Mouse (Mus musculus) stomach, postnatal 0 days (tissue): ENCODE measurements around the gene Gm47996. TPM values are rescaled to one million over a fixed set of nuclear protein-coding genes. Genes with fewer than 3 reads are reported as not detected.

Experiments
- ATAC-seq: fragments of 200-750 bp; cut with Nextera tagmentation; 2 replicates; pipeline ENCODE4 v1.8.0; 2017; ENCODE audit not compliant: low FRiP score, low TSS enrichment
- DNase-seq: peaks from one replicate; pipeline ENCODE4 v3.0.0-alpha.2; 2016; ENCODE audit warnings: low spot score
- H3K27ac ChIP-seq: fragments of 300-500 bp; sonication (generic); replicated peaks from 2 replicates; pipeline ENCODE4 v1.5.1; 2014; ENCODE audit warnings: mild to moderate bottlenecking, control low read depth
- H3K27me3 ChIP-seq: fragments of 300-500 bp; sonication (generic); 2 replicates; pipeline ENCODE4 v1.6.1; 2014; ENCODE audit warnings: low read length; ENCODE audit not compliant: control insufficient read depth, insufficient read depth
- H3K36me3 ChIP-seq: fragments of 300-500 bp; sonication (generic); 2 replicates; pipeline ENCODE4 v1.6.1; 2014; ENCODE audit warnings: low read length, mixed read lengths; ENCODE audit not compliant: control insufficient read depth, insufficient read depth
- H3K4me1 ChIP-seq: fragments of 300-500 bp; sonication (generic); replicated peaks from 2 replicates; pipeline ENCODE4 v1.6.1; 2014; ENCODE audit warnings: antibody characterized with exemption; ENCODE audit not compliant: control insufficient read depth, insufficient read depth
- H3K4me2 ChIP-seq: fragments of 300-500 bp; sonication (generic); replicated peaks from 2 replicates; pipeline ENCODE4 v1.6.1; 2014; ENCODE audit warnings: low read depth, mild to moderate bottlenecking, control low read depth, moderate library complexity
- H3K4me3 ChIP-seq: fragments of 300-500 bp; sonication (generic); 2 replicates; pipeline ENCODE4 v1.5.1; 2014; ENCODE audit warnings: low read depth, low read length, control low read depth
- H3K9ac ChIP-seq: fragments of 300-500 bp; sonication (generic); 2 replicates; pipeline ENCODE4 v1.6.1; 2014; ENCODE audit warnings: mild to moderate bottlenecking, low read length, control low read depth, mixed read lengths
- H3K9me3 ChIP-seq: fragments of 300-500 bp; sonication (generic); 2 replicates; pipeline ENCODE4 v1.6.1; 2016; ENCODE audit warnings: low read length; ENCODE audit not compliant: control insufficient read depth
- CTCF ChIP-seq: IDR thresholded peaks from 2 replicates; pipeline ENCODE4 v1.5.1; 2016; ENCODE audit warnings: antibody characterized with exemption, low read depth, mild to moderate bottlenecking, moderate library complexity
- EP300 ChIP-seq: optimal IDR thresholded peaks from 2 replicates; pipeline ENCODE3; 2016; ENCODE audit warnings: antibody characterized with exemption
- WGBS: fragments of 180-500 bp; shearing (Covaris S2); extraction: QIAGEN DNeasy Blood & Tissue Kit; methylation state at CpG from one replicate; pipeline ENCODE4 v1.1.7; 2014; 5-methylcytosine and 5-hydroxymethylcytosine counted together
- polyA plus RNA-seq: library from polyadenylated mRNA; unstranded; fragments of >200 nt; fragmentation: Nextera tagmentation; extraction: Ambion mirVana; gene quantifications from 2 replicates; pipeline ENCODE4 v1.2.1, GENCODE M21; 2015

Gene Gm47996
- polyA plus RNA-seq, 1 experiment from 2014 or later, result not detected

GRCm38 (mm10) chr1:151232346-151232745, 22.4 kb downstream of the Gm47996 start:
- no peak for DNase-seq
- 83% methylated on average over 3 of the region's 3 CpGs for WGBS
- no peaks in the 10 kb centered on the region for H3K4me1 ChIP-seq
- no peaks in the 10 kb centered on the region for H3K36me3 ChIP-seq
- no peak for TF ChIP-seq CTCF
- no peak for TF ChIP-seq EP300
- no peak overlapping the region for H3K9ac ChIP-seq
- no peaks in the 10 kb centered on the region for H3K27me3 ChIP-seq
- ATAC-seq, result no peak
- H3K27ac ChIP-seq, result no peak overlapping the region
- H3K4me3 ChIP-seq, result no peak overlapping the region
- H3K4me2 ChIP-seq, result no peak overlapping the region
- H3K9me3 ChIP-seq, result no peaks in the 10 kb centered on the region

DNA sequence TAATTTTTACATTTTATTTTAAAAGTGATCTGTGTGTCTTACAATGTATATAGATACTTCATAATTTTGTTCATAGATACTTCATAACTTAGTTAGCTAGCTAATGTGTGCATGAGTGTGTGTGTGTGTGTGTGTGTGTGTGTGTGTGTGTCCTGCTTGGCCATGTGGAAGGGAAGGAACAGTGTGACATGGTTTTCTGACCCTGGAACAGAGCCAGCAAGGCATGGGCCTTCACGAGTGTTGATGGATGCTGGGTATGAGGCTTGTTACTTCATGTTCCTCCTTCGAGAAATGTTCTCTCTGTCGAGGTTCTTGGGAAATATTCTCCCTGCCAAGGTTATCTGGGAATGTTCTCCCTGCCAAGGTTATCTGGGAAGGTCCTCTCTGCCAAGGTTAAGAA, 23.8 kb downstream of the Gm47996 start:
- TF ChIP-seq CTCF (no peak), EP300 (no peak)
- H3K4me2 ChIP-seq, result no peak overlapping the region
- whole genome bisulfite sequencing, result 62% methylated on average over 3 of the region's 3 CpGs
- no peak overlapping the region for H3K4me3 ChIP-seq
- H3K27ac ChIP-seq, result no peak overlapping the region
- ATAC-seq, result no peak
- DNase-seq, result no peak
- no peak overlapping the region for H3K9ac ChIP-seq
- H3K27me3 ChIP-seq, result no peaks in the 10 kb centered on the region
- no peaks in the 10 kb centered on the region for H3K9me3 ChIP-seq
- no peaks in the 10 kb centered on the region for H3K36me3 ChIP-seq
- H3K4me1 ChIP-seq, result no peaks in the 10 kb centered on the region

DNA sequence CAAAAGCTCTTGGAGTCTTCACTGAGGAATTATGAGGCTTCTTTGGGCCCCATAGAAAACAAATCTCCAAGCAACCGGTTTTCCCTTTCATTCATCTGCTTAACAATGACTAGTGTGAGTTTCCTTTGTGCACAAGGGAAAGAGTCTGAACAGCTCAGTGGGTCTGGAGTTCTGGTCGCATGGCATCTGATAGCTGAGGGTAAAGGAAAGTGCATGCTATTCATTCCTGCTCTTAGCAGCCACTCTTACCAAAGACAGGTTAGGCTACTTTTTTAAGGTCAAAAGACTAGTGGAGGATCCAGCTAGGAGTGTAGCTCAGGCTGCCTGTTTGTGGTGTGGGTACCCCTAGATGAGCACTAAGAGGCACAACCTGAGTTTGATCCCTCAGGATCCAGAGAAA, 25.6 kb downstream of the Gm47996 start:
- Histone ChIP-seq H3K9me3 (no peaks in the 10 kb centered on the region), H3K27ac (no peak overlapping the region), H3K4me1 (no peaks in the 10 kb centered on the region), H3K36me3 (no peaks in the 10 kb centered on the region), H3K4me3 (no peak overlapping the region), H3K4me2 (no peak overlapping the region), H3K9ac (no peak overlapping the region), H3K27me3 (no peaks in the 10 kb centered on the region)
- ATAC-seq, result no peak
- DNase-seq, result no peak
- WGBS, result 44% methylated on average over 2 of the region's 2 CpGs
- TF ChIP-seq CTCF, result no peak
- no peak for TF ChIP-seq EP300

DNA sequence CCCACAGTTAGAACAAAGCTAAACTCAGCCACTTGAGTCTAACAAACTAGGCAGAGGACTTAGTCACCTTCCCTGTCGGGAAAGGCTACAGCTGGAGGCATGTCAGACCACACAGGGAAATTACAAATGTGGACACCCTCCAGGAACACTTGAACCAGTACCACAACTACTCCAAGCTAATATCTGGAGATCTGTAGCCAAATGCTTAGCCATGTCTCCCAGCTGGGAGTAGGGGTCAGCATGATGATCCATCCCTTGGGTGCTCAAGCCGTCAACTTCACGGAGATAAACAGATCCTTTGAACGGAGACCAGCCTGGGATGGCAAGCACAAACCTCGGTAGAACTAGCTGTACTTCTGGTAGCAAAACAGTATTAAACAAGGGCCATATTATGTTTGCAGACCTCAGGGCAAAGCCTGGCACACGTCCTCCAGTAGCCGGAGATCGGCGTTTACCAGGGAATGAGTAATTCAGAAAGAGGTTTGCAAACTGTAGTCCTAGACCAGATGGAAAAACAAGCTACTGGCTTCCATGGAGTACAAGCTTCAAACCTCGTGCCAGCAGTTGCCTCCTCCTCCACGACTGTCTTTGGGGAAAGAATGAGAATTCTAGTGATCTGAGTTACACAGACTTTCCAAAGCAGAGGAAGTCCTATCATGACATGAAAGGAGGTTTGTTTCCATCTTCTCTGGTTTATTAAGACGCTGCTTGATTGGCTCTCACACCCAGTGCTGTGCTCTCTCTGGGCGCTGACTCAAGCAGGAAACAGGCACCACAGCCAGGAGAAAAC, 26.4 kb downstream of the Gm47996 start:
- Histone ChIP-seq H3K27me3 (no peaks in the 10 kb centered on the region), H3K9me3 (no peaks in the 10 kb centered on the region), H3K4me1 (no peaks in the 10 kb centered on the region), H3K36me3 (no peaks in the 10 kb centered on the region), H3K27ac (0 out of 2 replicates have a peak overlapping the region, but pooled peaks have one; percentile 45), H3K4me3 (no peak overlapping the region), H3K4me2 (no peak overlapping the region), H3K9ac (no peak overlapping the region)
- 57% methylated on average over 13 of the region's 13 CpGs for WGBS
- ATAC-seq (no peak), DNase-seq (no peak)
- no peak for TF ChIP-seq EP300
- no peak for TF ChIP-seq CTCF

DNA sequence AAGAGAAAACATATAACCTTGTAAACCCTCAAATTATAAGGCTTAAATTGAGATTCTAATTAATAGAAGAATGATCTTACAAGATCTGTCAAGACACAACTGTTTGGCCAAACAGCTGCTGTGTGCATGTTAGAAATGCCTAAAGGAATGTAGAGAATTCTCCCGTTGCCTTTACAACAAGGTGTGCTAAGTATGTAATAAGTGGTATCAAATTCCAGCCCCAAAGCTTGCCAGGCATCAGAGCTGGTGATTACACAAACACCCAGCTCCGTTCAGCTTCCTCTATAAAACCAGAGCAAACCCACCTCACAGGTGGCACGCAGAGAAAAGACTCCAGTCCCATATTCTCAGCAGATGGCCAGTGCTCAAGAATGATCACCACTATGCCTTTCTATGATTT, 27.8 kb downstream of the Gm47996 start:
- Histone ChIP-seq H3K27ac (no peak overlapping the region), H3K4me1 (no peaks in the 10 kb centered on the region), H3K9ac (no peak overlapping the region), H3K36me3 (no peaks in the 10 kb centered on the region), H3K4me3 (no peak overlapping the region), H3K4me2 (no peak overlapping the region), H3K27me3 (no peaks in the 10 kb centered on the region), H3K9me3 (no peaks in the 10 kb centered on the region)
- TF ChIP-seq EP300 (no peak), CTCF (no peak)
- WGBS, result 62% methylated on average over 3 of the region's 3 CpGs
- ATAC-seq (no peak), DNase-seq (no peak)

- no peak for ATAC-seq
- H3K27ac ChIP-seq, result no peak overlapping the region
- DNase-seq, result no peak
- H3K4me3 ChIP-seq, result no peak overlapping the region
- H3K4me2 ChIP-seq, result no peak overlapping the region
- H3K27me3 ChIP-seq, result no peaks in the 10 kb centered on the region
- 77% methylated on average over 4 of the region's 4 CpGs for WGBS
- no peaks in the 10 kb centered on the region for H3K9me3 ChIP-seq
- TF ChIP-seq EP300, result no peak
- TF ChIP-seq CTCF, result no peak
- H3K36me3 ChIP-seq, result no peaks in the 10 kb centered on the region
- H3K9ac ChIP-seq, result no peak overlapping the region
- no peaks in the 10 kb centered on the region for H3K4me1 ChIP-seq
These were observed 33.4 kb downstream of the Gm47996 start for GRCm38 (mm10) chr1:151243332-151243731.
